Mouse (Mus musculus): ENCODE results near the gene Plekhn1. TPM values are rescaled to one million over a fixed set of nuclear protein-coding genes. Genes with fewer than 3 reads are reported as not detected.
A peak's percentile ranks its signal among the peaks of the same experiment; 100 is the strongest.

Plekhn1 gene
- polyA plus RNA-seq, 1 experiment from 2014 or later: 27.7 TPM

GRCm38 (mm10) chr4:156217838-156218237 is 16.8 kb downstream of the Plekhn1 start:
- H3K27me3 ChIP-seq (ENCODE audit: control insufficient read depth, insufficient read depth, low read length): no peaks in the 10 kb centered on the region
- no peak overlapping the region; the same call in 1 of the 2 replicates for H3K27ac ChIP-seq (ENCODE audit: low read length)
- H3K4me1 ChIP-seq (ENCODE audit: control insufficient read depth, insufficient read depth, low read length): no peaks in the 10 kb centered on the region
- H3K9ac ChIP-seq (ENCODE audit: low read length): no peak overlapping the region
- 68% methylated on average over 16 of the region's 16 CpGs for WGBS
- H3K4me2 ChIP-seq (ENCODE audit: low read depth, low read length): no peak overlapping the region
- H3K4me3 ChIP-seq (replicated peaks; ENCODE audit: low read length): no peak overlapping the region
- H3K9me3 ChIP-seq (replicated peaks; ENCODE audit: control insufficient read depth, low read length): no peaks in the 10 kb centered on the region
- H3K36me3 ChIP-seq (ENCODE audit: control insufficient read depth, insufficient read depth, low read length): no peaks in the 10 kb centered on the region
- ATAC-seq (ENCODE audit: insufficient read depth, low FRiP score): peak; percentile 35; the same call in 1 of the 2 replicates

GRCm38 (mm10) chr4:156217022-156217669 is 17.5 kb downstream of the Plekhn1 start:
- no peak overlapping the region for H3K4me3 ChIP-seq (replicated peaks; ENCODE audit: low read length)
- H3K4me2 ChIP-seq (ENCODE audit: low read depth, low read length): no peak overlapping the region
- no peaks in the 10 kb centered on the region for H3K36me3 ChIP-seq (ENCODE audit: control insufficient read depth, insufficient read depth, low read length)
- 75% methylated on average over 16 of the region's 16 CpGs for WGBS
- no peaks in the 10 kb centered on the region for H3K27me3 ChIP-seq (ENCODE audit: control insufficient read depth, insufficient read depth, low read length)
- no peak overlapping the region for H3K9ac ChIP-seq (ENCODE audit: low read length)
- H3K27ac ChIP-seq (ENCODE audit: low read length): no peak overlapping the region; the same call in 1 of the 2 replicates
- ATAC-seq (ENCODE audit: insufficient read depth, low FRiP score): no peak
- H3K9me3 ChIP-seq (replicated peaks; ENCODE audit: control insufficient read depth, low read length): no peaks in the 10 kb centered on the region
- no peaks in the 10 kb centered on the region for H3K4me1 ChIP-seq (ENCODE audit: control insufficient read depth, insufficient read depth, low read length)

- WGBS: 82% methylated on average over 2 of the region's 2 CpGs
- no peaks in the 10 kb centered on the region for H3K4me1 ChIP-seq (ENCODE audit: control insufficient read depth, insufficient read depth, low read length)
- H3K9me3 ChIP-seq (replicated peaks; ENCODE audit: control insufficient read depth, low read length): no peaks in the 10 kb centered on the region
- no peak overlapping the region for H3K4me3 ChIP-seq (replicated peaks; ENCODE audit: low read length)
- no peak overlapping the region for H3K4me2 ChIP-seq (ENCODE audit: low read depth, low read length)
- H3K36me3 ChIP-seq (ENCODE audit: control insufficient read depth, insufficient read depth, low read length): no peaks in the 10 kb centered on the region
- no peak for ATAC-seq (ENCODE audit: insufficient read depth, low FRiP score)
- no peak overlapping the region for H3K9ac ChIP-seq (ENCODE audit: low read length)
- no peaks in the 10 kb centered on the region for H3K27me3 ChIP-seq (ENCODE audit: control insufficient read depth, insufficient read depth, low read length)
- H3K27ac ChIP-seq (ENCODE audit: low read length): no peak overlapping the region
Observed at GRCm38 (mm10) chr4:156216196-156216595, 18.5 kb downstream of the Plekhn1 start.

- Histone ChIP-seq H3K4me1 (ENCODE audit: control insufficient read depth, insufficient read depth, low read length) (no peaks in the 10 kb centered on the region), H3K9me3 (replicated peaks; ENCODE audit: control insufficient read depth, low read length) (no peaks in the 10 kb centered on the region), H3K4me3 (replicated peaks; ENCODE audit: low read length) (no peak within 1 kb of the TSS), H3K27ac (ENCODE audit: low read length) (no peak within 1 kb of the TSS), H3K36me3 (ENCODE audit: control insufficient read depth, insufficient read depth, low read length) (no peaks in the 10 kb centered on the region), H3K4me2 (ENCODE audit: low read depth, low read length) (no peak within 1 kb of the TSS), H3K27me3 (ENCODE audit: control insufficient read depth, insufficient read depth, low read length) (no peaks in the 10 kb centered on the region), H3K9ac (ENCODE audit: low read length) (no peak within 1 kb of the TSS)
- ATAC-seq (ENCODE audit: insufficient read depth, low FRiP score): 0 out of 2 replicates have a peak, but pooled peaks have one; percentile 15
- 72% methylated on average over 4 of the region's 4 CpGs for WGBS
Observed at GRCm38 (mm10) chr4:156215649-156216048, 19.0 kb downstream of the Plekhn1 start, which contains the start of gene Perm1. TSS of gene Perm1 (plus strand) at chr4:156215868.

- Histone ChIP-seq H3K9ac (ENCODE audit: low read length) (no peak overlapping the region), H3K27me3 (ENCODE audit: control insufficient read depth, insufficient read depth, low read length) (no peaks in the 10 kb centered on the region), H3K4me3 (replicated peaks; ENCODE audit: low read length) (no peak overlapping the region), H3K4me1 (ENCODE audit: control insufficient read depth, insufficient read depth, low read length) (no peaks in the 10 kb centered on the region), H3K27ac (ENCODE audit: low read length) (no peak overlapping the region), H3K36me3 (ENCODE audit: control insufficient read depth, insufficient read depth, low read length) (no peaks in the 10 kb centered on the region), H3K4me2 (ENCODE audit: low read depth, low read length) (no peak overlapping the region), H3K9me3 (replicated peaks; ENCODE audit: control insufficient read depth, low read length) (no peaks in the 10 kb centered on the region)
- no peak for ATAC-seq (ENCODE audit: insufficient read depth, low FRiP score)
- WGBS: 91% methylated on average over 13 of the region's 13 CpGs
Observed at GRCm38 (mm10) chr4:156213134-156213533, 21.5 kb downstream of the Plekhn1 start.

- no peak for ATAC-seq (ENCODE audit: insufficient read depth, low FRiP score)
- Histone ChIP-seq H3K36me3 (ENCODE audit: control insufficient read depth, insufficient read depth, low read length) (no peaks in the 10 kb centered on the region), H3K9me3 (replicated peaks; ENCODE audit: control insufficient read depth, low read length) (no peaks in the 10 kb centered on the region), H3K9ac (ENCODE audit: low read length) (no peak overlapping the region), H3K4me3 (replicated peaks; ENCODE audit: low read length) (no peak overlapping the region), H3K4me2 (ENCODE audit: low read depth, low read length) (no peak overlapping the region), H3K27me3 (ENCODE audit: control insufficient read depth, insufficient read depth, low read length) (0 out of 2 replicates have a peak, but pooled peaks cover 2% of the 10 kb centered on the region), H3K4me1 (ENCODE audit: control insufficient read depth, insufficient read depth, low read length) (no peaks in the 10 kb centered on the region), H3K27ac (ENCODE audit: low read length) (no peak overlapping the region)
- WGBS: 69% methylated on average over 13 of the region's 13 CpGs
Observed at GRCm38 (mm10) chr4:156209963-156210635, 24.6 kb downstream of the Plekhn1 start.

GRCm38 (mm10) chr4:156208872-156209271 is 25.8 kb downstream of the Plekhn1 start:
- Histone ChIP-seq H3K9ac (ENCODE audit: low read length) (no peak overlapping the region), H3K4me2 (ENCODE audit: low read depth, low read length) (no peak overlapping the region), H3K9me3 (replicated peaks; ENCODE audit: control insufficient read depth, low read length) (no peaks in the 10 kb centered on the region), H3K4me3 (replicated peaks; ENCODE audit: low read length) (no peak overlapping the region), H3K4me1 (ENCODE audit: control insufficient read depth, insufficient read depth, low read length) (0 out of 2 replicates have a peak, but pooled peaks cover 1% of the 10 kb centered on the region), H3K36me3 (ENCODE audit: control insufficient read depth, insufficient read depth, low read length) (no peaks in the 10 kb centered on the region), H3K27me3 (ENCODE audit: control insufficient read depth, insufficient read depth, low read length) (peaks cover 9% of the 10 kb centered on the region; the same call in 1 of the 2 replicates), H3K27ac (ENCODE audit: low read length) (no peak overlapping the region)
- no peak for ATAC-seq (ENCODE audit: insufficient read depth, low FRiP score)
- WGBS: 80% methylated on average over 4 of the region's 4 CpGs

GRCm38 (mm10) chr4:156203413-156204131 is 31.1 kb downstream of the Plekhn1 start:
- Histone ChIP-seq H3K27me3 (ENCODE audit: control insufficient read depth, insufficient read depth, low read length) (peaks cover 9% of the 10 kb centered on the region), H3K9ac (ENCODE audit: low read length) (peak overlapping the region; percentile 82), H3K27ac (ENCODE audit: low read length) (peak overlapping the region; percentile 49), H3K4me3 (replicated peaks; ENCODE audit: low read length) (peak overlapping the region; percentile 63), H3K4me1 (ENCODE audit: control insufficient read depth, insufficient read depth, low read length) (peaks cover 10% of the 10 kb centered on the region; the same call in 1 of the 2 replicates), H3K9me3 (replicated peaks; ENCODE audit: control insufficient read depth, low read length) (no peaks in the 10 kb centered on the region), H3K36me3 (ENCODE audit: control insufficient read depth, insufficient read depth, low read length) (no peaks in the 10 kb centered on the region), H3K4me2 (ENCODE audit: low read depth, low read length) (peak overlapping the region; percentile 96)
- peak; percentile 41; the same call in 1 of the 2 replicates for ATAC-seq (ENCODE audit: insufficient read depth, low FRiP score)
- under 1% methylated on average over 49 of the region's 49 CpGs for WGBS
